Mouse (Mus musculus) gastrocnemius, postnatal 25 days (tissue): ENCODE results near the gene 5730409E04Rik. TPM values are rescaled to one million over a fixed set of nuclear protein-coding genes. Genes with fewer than 3 reads are reported as not detected.

Experiments
- DNase-seq: peaks from one replicate; pipeline ENCODE4 v3.0.0; 2022
- microRNA-seq, 2 experiments: library from miRNA; unstranded; fragments of <30 nt; microRNA quantifications; one replicate each; pipeline ENCODE4 v1.2.0; 2021; ENCODE audit warnings: borderline replicate concordance in 2 of 2
- total RNA-seq, 2 experiments: library from RNA; stranded (reverse); gene quantifications; 1 replicate in 1 of 2; 2 replicates in 1 of 2; pipeline ENCODE4 v1.2.3; 2021

Gene 5730409E04Rik
- total RNA-seq, 2 experiments from 2014 or later = 14.3 to 17.8 TPM

DNA sequence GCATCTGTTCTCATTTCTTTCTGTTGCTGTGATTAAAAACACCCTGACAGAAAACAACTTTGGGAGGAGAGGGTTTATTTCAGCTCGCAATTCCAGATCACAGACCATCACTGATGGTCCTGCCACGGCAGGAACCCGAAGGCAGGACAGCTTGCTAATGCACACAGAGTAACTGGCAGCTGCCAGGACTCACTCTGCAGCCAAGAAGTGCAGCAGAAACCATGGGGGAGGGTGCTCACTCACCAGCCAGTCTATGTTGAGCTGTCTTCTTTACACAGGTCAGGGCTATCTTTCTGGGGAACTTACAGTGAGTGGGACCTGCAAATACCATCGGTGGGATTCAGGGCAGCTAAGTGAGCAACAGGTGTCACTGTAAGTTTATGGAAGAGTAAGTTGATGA lies 27.8 kb downstream of the 5730409E04Rik start:
- no peak for DNase-seq

DNA sequence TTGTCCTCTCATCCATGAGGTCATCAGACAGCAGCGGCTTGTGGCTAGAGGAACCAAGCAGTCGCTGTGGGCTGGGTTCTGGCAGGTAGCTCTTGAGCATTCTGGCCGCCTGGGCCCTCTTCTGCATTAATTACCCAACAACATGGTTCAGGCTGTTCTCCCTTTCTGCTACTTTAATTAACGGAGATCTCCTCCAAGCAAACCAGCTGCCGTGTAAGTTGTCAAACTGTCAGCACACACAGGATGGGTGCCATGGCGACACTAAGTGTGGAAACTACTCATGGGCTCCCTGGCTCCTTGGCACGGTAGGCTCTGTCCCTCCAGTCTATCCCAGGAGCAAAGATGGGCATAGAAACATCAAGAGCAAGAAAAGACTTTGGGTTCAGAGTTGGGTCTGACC lies 29.7 kb downstream of the 5730409E04Rik start:
- DNase-seq = no peak

DNA sequence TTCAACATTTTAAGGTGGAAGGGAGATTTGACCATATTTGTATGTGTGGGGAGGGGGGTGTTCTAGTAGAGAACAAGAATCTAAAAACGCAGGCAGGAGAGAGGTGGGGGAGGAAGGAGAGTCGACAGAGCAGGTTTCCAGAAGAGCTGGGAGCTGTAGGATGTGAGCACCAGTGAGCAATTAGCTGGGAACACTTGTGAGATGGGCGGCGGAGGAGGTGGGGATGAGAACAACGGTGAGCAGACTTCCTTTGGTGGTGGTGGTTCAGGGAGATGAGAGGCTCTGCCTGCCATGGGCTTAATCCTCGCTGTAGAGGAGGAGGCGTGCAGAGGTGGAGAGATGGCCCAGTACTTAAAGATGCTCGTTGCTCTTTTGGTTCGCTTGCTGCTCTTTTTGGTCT lies 32.3 kb downstream of the 5730409E04Rik start:
- no peak for DNase-seq

GRCm38 (mm10) chr4:126643815-126644214 lies 34.2 kb downstream of the 5730409E04Rik start:
- DNase-seq = no peak

DNA sequence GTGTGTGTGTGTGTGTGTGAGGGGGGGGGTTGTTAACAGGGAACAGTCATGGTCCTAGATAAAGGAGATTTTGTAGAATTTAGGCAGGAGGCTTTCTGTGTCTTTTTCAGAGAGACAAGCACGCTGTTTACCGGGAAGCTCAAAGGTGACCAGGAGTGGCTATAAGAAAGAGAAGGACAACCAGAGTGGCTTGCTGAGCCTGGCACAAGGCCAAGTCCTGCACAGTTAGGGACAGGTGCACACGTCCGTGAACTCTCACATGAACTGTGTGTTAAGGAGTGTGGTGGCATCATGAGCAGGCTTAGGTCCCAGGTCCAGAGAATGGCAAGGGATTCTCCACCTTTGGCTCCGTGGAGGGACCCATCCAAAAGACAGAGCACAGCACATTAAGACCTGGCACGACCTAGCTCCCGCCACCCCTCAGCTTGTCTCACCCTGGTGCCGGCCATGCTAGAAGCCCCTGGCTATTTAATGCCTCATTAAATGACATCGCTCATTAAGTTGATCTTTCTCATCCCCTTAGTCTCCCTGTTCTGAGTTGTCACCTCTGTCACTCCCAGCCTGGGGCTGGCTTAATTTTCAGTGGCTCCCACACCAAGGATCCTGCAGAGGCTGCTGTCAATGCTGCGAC lies 34.8 kb downstream of the 5730409E04Rik start:
- no peak for DNase-seq

DNA sequence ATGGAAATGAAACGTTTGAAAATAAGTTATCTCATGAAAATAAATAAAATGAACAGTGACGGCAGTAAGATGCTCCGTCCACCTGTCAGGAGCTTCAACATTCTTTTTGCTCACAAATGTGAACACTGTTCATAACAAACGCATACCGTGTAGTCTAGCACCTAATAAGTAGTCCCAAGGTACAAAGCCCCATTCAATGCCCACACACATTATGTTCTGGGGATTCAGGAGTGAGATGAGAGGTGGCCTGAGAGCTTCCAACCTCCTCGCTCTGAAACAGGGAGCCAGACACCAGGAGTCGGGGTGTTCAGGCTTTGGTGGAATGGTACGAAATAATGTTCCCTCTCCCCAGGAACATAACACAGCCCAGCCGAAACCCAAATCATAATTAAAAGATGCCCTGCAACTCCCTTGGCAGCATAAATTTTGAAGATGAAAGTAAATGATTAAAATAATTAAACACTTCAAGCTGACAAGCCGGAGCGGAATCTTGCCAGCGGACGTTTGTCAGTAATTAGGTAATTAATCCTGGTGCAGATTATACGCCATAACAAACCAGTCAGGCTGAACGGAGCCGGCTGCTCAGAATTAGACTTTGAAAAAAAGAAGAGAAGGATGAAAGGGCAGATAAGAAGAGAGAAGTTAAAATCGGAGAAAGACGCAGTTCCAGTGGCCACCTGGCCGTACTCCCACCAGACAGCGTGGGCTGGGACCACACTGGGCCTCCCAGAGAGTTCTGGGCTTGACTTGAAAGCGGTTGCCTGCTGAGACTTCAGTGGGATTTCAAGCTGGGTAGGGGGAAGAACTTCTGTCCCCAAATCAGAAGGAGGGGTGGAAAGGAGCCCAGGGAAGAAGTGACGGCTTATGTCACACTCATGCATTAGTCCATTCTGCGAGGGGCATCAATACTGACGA lies 38.6 kb downstream of the 5730409E04Rik start:
- DNase-seq = no peak

- no peak for DNase-seq
Observed at GRCm38 (mm10) chr4:126653148-126653547, 43.5 kb downstream of the 5730409E04Rik start.

DNA sequence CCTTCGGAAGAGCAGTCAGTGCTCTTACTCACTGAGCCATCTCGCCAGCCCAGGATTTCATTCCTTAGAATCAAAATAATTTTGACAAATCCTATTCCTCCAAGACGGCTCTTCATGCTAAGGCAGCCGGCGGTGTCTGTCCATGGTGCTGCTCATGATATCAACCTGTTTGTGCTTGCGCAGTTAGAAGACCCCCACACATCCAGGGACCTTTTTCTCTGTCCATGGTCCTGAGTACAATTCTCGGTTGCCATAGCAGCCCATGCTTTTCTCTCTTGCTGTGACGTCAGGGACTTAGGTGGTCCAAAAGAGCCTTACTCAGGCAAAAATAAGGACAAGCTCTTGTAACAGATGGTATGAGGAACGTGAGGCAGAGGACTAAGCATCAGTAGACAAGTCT lies 45.7 kb downstream of the 5730409E04Rik start:
- DNase-seq = no peak

DNA sequence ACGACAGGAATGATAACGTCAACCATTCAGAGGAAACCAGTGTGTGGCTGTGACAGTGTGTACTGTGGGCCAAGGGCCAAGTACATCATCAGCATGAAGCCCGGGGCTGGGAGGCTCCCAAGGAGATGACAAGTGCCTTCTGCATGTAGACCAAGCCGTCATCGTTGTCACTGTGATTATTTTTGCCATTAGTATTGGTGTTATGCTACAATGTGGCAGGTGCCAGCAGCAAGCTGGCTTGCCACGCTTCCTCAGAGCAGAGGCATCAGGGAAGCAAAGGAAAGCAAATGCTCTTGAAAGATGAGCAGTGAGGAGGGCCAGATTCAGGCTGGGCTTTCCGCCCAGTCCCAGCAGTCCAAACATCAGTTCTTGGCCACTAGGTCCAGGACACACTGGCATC lies 51.6 kb downstream of the 5730409E04Rik start:
- DNase-seq = no peak

Small RNA genes lying within 50 kb of the gene (microRNA-seq; reads per million reads assigned to microRNA genes)
- gene Mir7119 = 0 reads per million in 2 experiments

Other genes with a start within 250 kb of the 5730409E04Rik start
- gene Ago3, start 180.3 kb upstream of the 5730409E04Rik start, total RNA-seq = 10 to 100 TPM; 10.5 TPM
- gene Ago1, start 141.2 kb upstream of the 5730409E04Rik start, total RNA-seq = 1 to 10 TPM; 5.6 to 6.8 TPM
- gene Ago4, start 76.3 kb upstream of the 5730409E04Rik start, total RNA-seq = 1 to 10 TPM; 4.4 to 5.1 TPM
- 1 to 10 TPM in 1 of 2 experiments, under 1 TPM in 1; 0.61 to 1.1 TPM for gene Clspn, start 52.9 kb upstream of the 5730409E04Rik start, total RNA-seq
- gene Psmb2, start 67.8 kb downstream of the 5730409E04Rik start, total RNA-seq = 10 to 100 TPM; 79.9 to 90.5 TPM
- not detected for gene Tfap2e, start 126.4 kb downstream of the 5730409E04Rik start, total RNA-seq
- 1 to 10 TPM; 7.0 to 8.9 TPM for gene Ncdn, start 143.6 kb downstream of the 5730409E04Rik start, total RNA-seq
- 10 to 100 TPM; 27.4 to 29.5 TPM for gene AU040320, start 143.7 kb downstream of the 5730409E04Rik start, total RNA-seq